Mouse (Mus musculus) lung, embryonic 15.5 days (tissue): ENCODE data around the gene Amer3. TPM values are rescaled to one million over a fixed set of nuclear protein-coding genes. Genes with fewer than 3 reads are reported as not detected.
"Not testable (repeated sequence)": the region's sequence is repeated elsewhere in the genome, so short reads cannot be mapped to it uniquely, and the experiment has no call there.

Source experiments
- ATAC-seq: fragments of 200-750 bp; cut with Nextera tagmentation; 2 replicates; pipeline ENCODE4 v1.8.0; 2017; ENCODE audit warnings: moderate number of reproducible peaks, borderline replicate concordance; ENCODE audit not compliant: low FRiP score, low TSS enrichment; ENCODE audit errors: extremely low read depth
- H3K27ac ChIP-seq: fragments of 300-500 bp; sonication (generic); 2 replicates; pipeline ENCODE4 v1.5.1; 2015; ENCODE audit warnings: moderate library complexity, mild to moderate bottlenecking, inconsistent platforms
- H3K27me3 ChIP-seq: fragments of 300-500 bp; sonication (generic); 2 replicates; pipeline ENCODE4 v1.6.1; 2015; ENCODE audit warnings: inconsistent platforms
- H3K36me3 ChIP-seq: fragments of 300-500 bp; sonication (generic); 2 replicates; pipeline ENCODE4 v1.6.1; 2015; ENCODE audit warnings: inconsistent platforms
- H3K4me1 ChIP-seq: fragments of 300-500 bp; sonication (generic); 2 replicates; pipeline ENCODE4 v1.6.1; 2015; ENCODE audit warnings: inconsistent platforms
- H3K4me2 ChIP-seq: fragments of 300-500 bp; sonication (generic); 2 replicates; pipeline ENCODE4 v1.6.1; 2015; ENCODE audit warnings: inconsistent platforms, mild to moderate bottlenecking, moderate library complexity
- H3K4me3 ChIP-seq: fragments of 300-500 bp; sonication (generic); 2 replicates; pipeline ENCODE4 v1.5.1; 2015; ENCODE audit warnings: mild to moderate bottlenecking, inconsistent platforms
- H3K9ac ChIP-seq: fragments of 300-500 bp; sonication (generic); 2 replicates; pipeline ENCODE4 v1.6.1; 2015; ENCODE audit warnings: inconsistent platforms
- H3K9me3 ChIP-seq: fragments of 300-500 bp; sonication (generic); 2 replicates; pipeline ENCODE4 v1.6.1; 2016; ENCODE audit warnings: inconsistent platforms
- WGBS: fragments of 180-500 bp; shearing (Covaris S2); methylation state at CpG from one replicate; pipeline ENCODE4 v1.1.7; 2015; 5-methylcytosine and 5-hydroxymethylcytosine counted together
- polyA plus RNA-seq: library from polyadenylated mRNA; unstranded; fragments of >200 nt; fragmentation: Nextera tagmentation; extraction: Ambion mirVana; gene quantifications from 2 replicates; pipeline ENCODE4 v1.2.1, GENCODE M21; 2015

Gene Amer3
- polyA plus RNA-seq, 1 experiment from 2014 or later, result 0.11 TPM

- H3K4me3 ChIP-seq, H3K27me3 ChIP-seq, H3K27ac ChIP-seq, H3K9me3 ChIP-seq, H3K4me2 ChIP-seq, ATAC-seq, H3K9ac ChIP-seq, H3K36me3 ChIP-seq, H3K4me1 ChIP-seq: not testable (repeated sequence)
- 92% methylated on average over 13 of the region's 13 CpGs for WGBS
These were observed 40.7 kb downstream of the Amer3 start for GRCm38 (mm10) chr1:34620116-34620515.

GRCm38 (mm10) chr1:34620761-34621160 is 41.3 kb downstream of the Amer3 start:
- ATAC-seq, H3K4me3 ChIP-seq, H3K9me3 ChIP-seq, H3K9ac ChIP-seq, H3K27me3 ChIP-seq, H3K27ac ChIP-seq, H3K4me2 ChIP-seq, H3K4me1 ChIP-seq, H3K36me3 ChIP-seq: not testable (repeated sequence)
- WGBS, result 84% methylated on average over 5 of the region's 5 CpGs

- Histone ChIP-seq H3K4me1 (no peaks in the 10 kb centered on the region), H3K9me3 (no peaks in the 10 kb centered on the region), H3K27ac (no peak overlapping the region), H3K27me3 (no peaks in the 10 kb centered on the region), H3K36me3 (no peaks in the 10 kb centered on the region), H3K4me2 (no peak overlapping the region), H3K9ac (no peak overlapping the region), H3K4me3 (no peak overlapping the region)
- WGBS, result 75% methylated on average over 18 of the region's 18 CpGs
- ATAC-seq, result no peak
These were observed 56.3 kb downstream of the Amer3 start for GRCm38 (mm10) chr1:34635711-34636110.

Other genes starting within 250 kb of the Amer3 start
- 54.2 and 55.2 TPM in 2 replicates for gene Ccdc115, start 140.0 kb upstream of the Amer3 start, polyA plus RNA-seq
- gene Imp4, start 139.8 kb upstream of the Amer3 start, polyA plus RNA-seq, result 80.1 and 82.4 TPM in 2 replicates
- gene Ptpn18, start 119.9 kb upstream of the Amer3 start, polyA plus RNA-seq, result 41.4 and 44.0 TPM in 2 replicates
- not detected in 2 replicates for gene Prss39, start 81.2 kb upstream of the Amer3 start, polyA plus RNA-seq
- gene Cfc1, start 44.0 kb upstream of the Amer3 start, polyA plus RNA-seq, result 0.41 TPM in 1 of 2 replicates, not detected in the other
- not detected in 2 replicates for gene Prss40, start 18.7 kb upstream of the Amer3 start, polyA plus RNA-seq